Mouse (Mus musculus) myocyte (in vitro differentiated cells): ENCODE results near the gene Asb13. TPM values are rescaled to one million over a fixed set of nuclear protein-coding genes. Genes with fewer than 3 reads are reported as not detected.

Experiments used
- H3K27me3 ChIP-seq: one replicate; pipeline ENCODE4 v1.6.1; 2011; ENCODE audit not compliant: control insufficient read depth, insufficient read depth, insufficient read length
- H3K36me3 ChIP-seq: one replicate; pipeline ENCODE4 v1.6.1; 2011; ENCODE audit not compliant: control insufficient read depth, insufficient read depth
- H3K4me2 ChIP-seq: one replicate; pipeline ENCODE4 v1.6.1; 2011; ENCODE audit warnings: low read depth, control low read depth
- H3K4me3 ChIP-seq: one replicate; pipeline ENCODE4 v1.5.1; 2011; ENCODE audit warnings: mild to moderate bottlenecking, control low read depth, moderate library complexity
- H3K79me2 ChIP-seq: one replicate; pipeline ENCODE4 v1.6.1; 2011; ENCODE audit not compliant: control insufficient read depth, insufficient read depth
- H3ac ChIP-seq: one replicate; pipeline ENCODE4 v1.6.1; 2011; ENCODE audit not compliant: control insufficient read depth, insufficient read length
- CEBPB ChIP-seq: IDR thresholded peaks from 2 replicates; pipeline ENCODE4 v1.6.1; 2011; ENCODE audit warnings: mild to moderate bottlenecking, moderate library complexity; ENCODE audit not compliant: poor library complexity, insufficient read depth, severe bottlenecking
- E2F4 ChIP-seq: IDR thresholded peaks from one replicate; pipeline ENCODE4 v1.6.1; 2011; ENCODE audit warnings: mild to moderate bottlenecking, control low read depth, moderate library complexity; ENCODE audit not compliant: insufficient read depth
- MAX ChIP-seq: IDR thresholded peaks from one replicate; pipeline ENCODE4 v1.6.1; 2011; ENCODE audit warnings: low read depth, mild to moderate bottlenecking, control low read depth
- MYOD1 ChIP-seq, 3 experiments: IDR thresholded peaks; one replicate each; pipeline ENCODE4 v1.6.1; 2011; ENCODE audit warnings: control low read depth in 2 of 3, low read depth in 2 of 3, mild to moderate bottlenecking in 2 of 3, moderate library complexity in 1 of 3; ENCODE audit not compliant: insufficient read length in 2 of 3, control insufficient read depth in 1 of 3
- MYOG ChIP-seq, 3 experiments: IDR thresholded peaks; one replicate each; pipeline ENCODE4 v1.6.1; 2011; ENCODE audit warnings: control low read depth in 2 of 3, low read depth in 2 of 3, mild to moderate bottlenecking in 2 of 3; ENCODE audit not compliant: insufficient read length in 2 of 3, control insufficient read depth in 1 of 3, insufficient read depth in 1 of 3
- POLR2A ChIP-seq: IDR thresholded peaks from one replicate; pipeline ENCODE4 v1.6.1; 2011; ENCODE audit warnings: low read depth, mild to moderate bottlenecking, control low read depth, moderate library complexity; ENCODE audit not compliant: insufficient read length
- POLR2AphosphoS2 ChIP-seq: IDR thresholded peaks from one replicate; pipeline ENCODE4 v1.6.1; 2011; ENCODE audit warnings: low read depth, control low read depth; ENCODE audit not compliant: insufficient read length
- REST ChIP-seq: IDR thresholded peaks from one replicate; pipeline ENCODE4 v1.6.1; 2011; ENCODE audit warnings: mild to moderate bottlenecking, control low read depth, moderate library complexity; ENCODE audit not compliant: insufficient read depth, insufficient read length
- SRF ChIP-seq: IDR thresholded peaks from one replicate; pipeline ENCODE4 v1.6.1; 2011; ENCODE audit warnings: low read depth; ENCODE audit not compliant: control insufficient read depth, insufficient read length
- TCF12 ChIP-seq: IDR thresholded peaks from one replicate; pipeline ENCODE4 v1.6.1; 2011; ENCODE audit warnings: mild to moderate bottlenecking, control low read depth; ENCODE audit not compliant: poor library complexity, insufficient read depth, severe bottlenecking
- TCF3 ChIP-seq: IDR thresholded peaks from one replicate; pipeline ENCODE4 v1.6.1; 2011; ENCODE audit warnings: low read depth, control low read depth; ENCODE audit not compliant: insufficient read length
- USF1 ChIP-seq: IDR thresholded peaks from one replicate; pipeline ENCODE4 v1.6.1; 2011; ENCODE audit warnings: low read depth, mild to moderate bottlenecking, control low read depth, moderate library complexity
- polyA plus RNA-seq: library from polyadenylated mRNA; unstranded; fragments of >200 nt; fragmentation: generic; extraction: Trizol; gene quantifications from one replicate; pipeline ENCODE4 v1.2.1, GENCODE M21; 2012; ENCODE audit warnings: missing spikeins

The Asb13 gene
- polyA plus RNA-seq, 1 experiment: 0.97 TPM

DNA sequence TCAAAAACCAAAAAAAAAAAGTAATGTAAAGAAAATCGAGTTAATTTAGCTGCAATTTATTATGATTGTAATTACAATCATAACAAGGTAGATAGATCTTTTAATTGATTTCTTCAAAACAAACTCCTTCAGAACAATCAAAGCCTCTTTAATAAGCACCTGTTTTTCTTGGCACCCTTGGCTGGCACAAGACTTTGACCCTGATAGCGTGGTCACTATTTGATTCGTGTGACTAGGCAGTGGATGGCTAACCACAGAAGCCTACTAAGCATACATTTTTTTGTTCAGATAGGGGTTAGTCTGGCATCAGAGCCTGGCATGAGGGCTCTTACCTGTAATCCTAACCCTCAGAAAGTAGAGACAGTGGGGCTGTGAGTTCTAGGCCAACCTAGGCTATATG lies 1.2 kb downstream of the Asb13 start:
- H3K4me2 ChIP-seq: no peak overlapping the region
- H3K4me3 ChIP-seq: no peak overlapping the region
- TF ChIP-seq TCF3 (no peak), CEBPB (no peak), POLR2AphosphoS2 (no peak), TCF12 (no peak), USF1 (no peak), SRF (no peak), POLR2A (no peak), MAX (no peak), REST (no peak), E2F4 (no peak), MYOG (IDR thresholded peaks at IDR 0.05; ENCODE audit: control insufficient read depth in 1 of 3, insufficient read depth in 1 of 3, insufficient read length in 2 of 3, low read depth in 2 of 3) (no peak), MYOD1 (IDR thresholded peaks at IDR 0.05; ENCODE audit: control insufficient read depth in 1 of 3, insufficient read length in 2 of 3, low read depth in 2 of 3) (no peak)
- no peaks in the 10 kb centered on the region for H3K79me2 ChIP-seq
- no peak overlapping the region for H3ac ChIP-seq
- H3K36me3 ChIP-seq: no peaks in the 10 kb centered on the region
- H3K27me3 ChIP-seq: no peaks in the 10 kb centered on the region

GRCm38 (mm10) chr13:3636797-3637196 lies 3.0 kb downstream of the Asb13 start:
- Histone ChIP-seq H3K27me3 (no peaks in the 10 kb centered on the region), H3ac (no peak overlapping the region), H3K4me2 (no peak overlapping the region), H3K79me2 (no peaks in the 10 kb centered on the region), H3K36me3 (no peaks in the 10 kb centered on the region), H3K4me3 (no peak overlapping the region)
- no peak for TF ChIP-seq MYOG (IDR thresholded peaks at IDR 0.05; ENCODE audit: control insufficient read depth in 1 of 3, insufficient read depth in 1 of 3, insufficient read length in 2 of 3, low read depth in 2 of 3)
- no peak for TF ChIP-seq POLR2AphosphoS2
- TF ChIP-seq REST: no peak
- no peak for TF ChIP-seq USF1

DNA sequence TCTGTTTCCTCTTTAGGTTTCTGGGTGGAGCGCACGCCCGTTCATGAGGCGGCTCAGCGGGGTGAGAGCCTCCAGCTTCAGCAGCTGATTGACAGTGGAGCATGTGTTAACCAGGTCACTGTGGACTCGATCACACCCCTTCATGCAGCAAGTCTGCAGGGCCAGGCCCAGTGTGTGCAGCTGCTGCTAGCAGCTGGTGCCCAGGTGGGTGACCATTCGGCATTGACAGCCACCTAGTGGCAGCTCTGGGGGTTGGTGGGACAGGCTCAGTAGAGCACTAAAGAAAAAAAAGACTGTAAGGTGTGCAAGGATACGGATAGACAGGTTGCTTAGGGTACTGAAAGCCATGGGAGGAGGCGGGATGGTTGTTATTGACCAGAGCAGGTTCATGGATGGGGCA lies 8.2 kb downstream of the Asb13 start:
- Histone ChIP-seq H3K4me2 (no peak overlapping the region), H3K27me3 (no peaks in the 10 kb centered on the region), H3ac (no peak overlapping the region), H3K4me3 (no peak overlapping the region), H3K79me2 (no peaks in the 10 kb centered on the region), H3K36me3 (no peaks in the 10 kb centered on the region)
- TF ChIP-seq TCF12: no peak
- TF ChIP-seq REST: no peak
- TF ChIP-seq TCF3: peak; percentile 85
- TF ChIP-seq MYOG (IDR thresholded peaks at IDR 0.05; ENCODE audit: control insufficient read depth in 1 of 3, insufficient read depth in 1 of 3, insufficient read length in 2 of 3, low read depth in 2 of 3): peak in 2 of 3 experiments; percentile 83 to 88
- TF ChIP-seq MYOD1 (IDR thresholded peaks at IDR 0.05; ENCODE audit: control insufficient read depth in 1 of 3, insufficient read length in 2 of 3, low read depth in 2 of 3): peak in 2 of 3 experiments; percentile 76 to 79

- H3ac ChIP-seq: no peak overlapping the region
- no peaks in the 10 kb centered on the region for H3K36me3 ChIP-seq
- TF ChIP-seq TCF12 (no peak), USF1 (no peak), POLR2AphosphoS2 (no peak), MYOD1 (IDR thresholded peaks at IDR 0.05; ENCODE audit: control insufficient read depth in 1 of 3, insufficient read length in 2 of 3, low read depth in 2 of 3) (no peak), MYOG (IDR thresholded peaks at IDR 0.05; ENCODE audit: control insufficient read depth in 1 of 3, insufficient read depth in 1 of 3, insufficient read length in 2 of 3, low read depth in 2 of 3) (no peak), SRF (no peak), POLR2A (no peak)
- no peaks in the 10 kb centered on the region for H3K27me3 ChIP-seq
- no peak overlapping the region for H3K4me3 ChIP-seq
- no peaks in the 10 kb centered on the region for H3K79me2 ChIP-seq
- H3K4me2 ChIP-seq: no peak overlapping the region
Measured at GRCm38 (mm10) chr13:3642538-3642937, 8.7 kb downstream of the Asb13 start.

DNA sequence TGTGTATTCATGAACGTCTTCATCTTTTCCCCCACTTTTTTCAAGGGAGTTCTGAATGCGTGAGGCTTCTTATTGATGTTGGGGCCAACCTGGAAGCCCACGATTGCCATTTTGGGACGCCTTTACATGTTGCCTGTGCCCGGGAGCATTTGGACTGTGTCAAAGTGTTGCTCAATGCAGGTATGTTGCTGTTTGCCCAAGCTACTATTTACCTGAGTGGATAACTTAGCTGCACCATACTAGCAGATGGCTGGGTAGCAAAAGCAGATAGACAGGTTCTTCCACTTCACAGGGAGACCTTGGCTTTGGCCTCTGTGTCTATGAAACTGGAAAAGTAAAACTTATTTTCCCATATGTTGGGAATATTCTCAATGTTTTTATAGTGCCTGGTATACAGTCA lies 11.0 kb downstream of the Asb13 start:
- Histone ChIP-seq H3K36me3 (no peaks in the 10 kb centered on the region), H3ac (no peak overlapping the region), H3K27me3 (no peaks in the 10 kb centered on the region), H3K4me3 (no peak overlapping the region), H3K4me2 (no peak overlapping the region), H3K79me2 (no peaks in the 10 kb centered on the region)
- TF ChIP-seq TCF3 (no peak), POLR2AphosphoS2 (no peak), REST (no peak), MAX (no peak), MYOG (IDR thresholded peaks at IDR 0.05; ENCODE audit: control insufficient read depth in 1 of 3, insufficient read depth in 1 of 3, insufficient read length in 2 of 3, low read depth in 2 of 3) (no peak), CEBPB (no peak), USF1 (no peak), MYOD1 (IDR thresholded peaks at IDR 0.05; ENCODE audit: control insufficient read depth in 1 of 3, insufficient read length in 2 of 3, low read depth in 2 of 3) (no peak), POLR2A (no peak), E2F4 (no peak)
